Mouse (Mus musculus) kidney, adult 2 months (tissue): ENCODE data around the gene Snrpc.

ENCODE experiments used
- CTCF ChIP-seq: fragments of 200-500 bp; conservative IDR thresholded peaks from 2 replicates; pipeline ENCODE4 v1.5.1; 2011; ENCODE audit warnings: low read depth, mild to moderate bottlenecking, control low read depth, low read length, moderate library complexity, mixed read lengths; ENCODE audit not compliant: insufficient read depth, insufficient read length
- POLR2A ChIP-seq: fragments of 200-500 bp; IDR thresholded peaks from one replicate; pipeline ENCODE4 v1.6.1; 2011; ENCODE audit warnings: low read depth, low read length, control low read depth

DNA sequence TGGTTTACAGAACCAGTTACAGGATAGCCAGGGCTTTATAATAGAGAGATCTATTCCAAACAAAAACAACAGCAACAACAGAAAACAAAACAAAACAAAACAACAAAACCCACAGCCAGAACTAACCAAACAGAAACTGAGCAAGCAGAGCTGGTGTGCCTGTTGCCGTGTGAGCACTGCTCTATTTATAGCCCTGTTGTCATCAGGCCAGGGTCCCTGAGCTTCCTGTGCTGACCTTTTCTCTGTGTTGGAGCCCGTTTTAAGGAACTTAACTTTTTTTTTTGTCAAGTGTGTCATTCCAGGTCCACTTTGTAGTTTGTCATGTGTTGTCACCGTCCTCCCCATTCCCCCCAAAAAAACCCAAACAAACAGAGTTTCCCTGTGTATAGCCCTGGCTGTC lies 13.1 kb downstream of the Snrpc start:
- TF ChIP-seq CTCF (no peak), POLR2A (no peak)
